In the genomic region with DNA sequence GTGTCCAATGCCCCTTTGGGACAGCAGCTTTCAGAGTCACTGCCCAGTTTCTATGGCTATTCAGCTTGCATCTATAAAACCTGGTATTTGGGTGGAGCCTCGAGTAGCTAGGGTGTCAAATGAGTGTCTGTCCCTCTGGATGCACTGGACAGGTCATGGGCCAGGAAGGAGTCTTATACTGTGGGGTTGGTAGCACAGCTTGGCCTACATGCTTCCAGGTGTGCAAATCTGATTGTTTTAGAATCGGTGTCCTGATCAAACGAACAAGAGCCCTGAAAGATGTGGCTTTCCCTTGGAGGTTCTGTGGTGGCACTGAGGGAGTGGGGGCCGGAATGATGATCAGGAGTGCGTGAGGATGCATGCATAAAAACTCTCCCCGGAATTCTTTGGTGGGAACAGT, we compare ENCODE assay signal across 32 mouse cellular contexts. TPM values are rescaled to one million over a fixed set of nuclear protein-coding genes. Genes with fewer than 3 reads are reported as not detected.
"Had no signal": no experiment of that assay in that cellular context is flagged by ENCODE, and none has a peak within 500 bp of the region (broad histone marks: within the 10 kb centered on the region; RNA-seq: fewer than 3 reads in every experiment).

No protein-coding gene starts in this region.

- H3K9ac ChIP-seq: limb, embryonic 12.5 days; limb, embryonic 13.5 days; limb, embryonic 15.5 days; liver, embryonic 13.5 days; liver, embryonic 14.5 days; liver, embryonic 15.5 days; liver, postnatal 0 days; lung, embryonic 14.5 days; lung, embryonic 15.5 days; midbrain, embryonic 12.5 days; midbrain, embryonic 13.5 days; midbrain, embryonic 15.5 days; neural tube, embryonic 12.5 days; neural tube, embryonic 13.5 days had no signal

- H3K4me2 ChIP-seq: limb, embryonic 12.5 days; limb, embryonic 13.5 days; limb, embryonic 15.5 days; liver, embryonic 13.5 days; liver, embryonic 15.5 days; lung, embryonic 14.5 days; lung, embryonic 15.5 days; midbrain, embryonic 11.5 days; midbrain, embryonic 12.5 days; midbrain, embryonic 13.5 days; midbrain, embryonic 15.5 days; neural tube, embryonic 12.5 days; neural tube, embryonic 13.5 days had no signal

- H3K9me3 ChIP-seq: limb, embryonic 10.5 days; limb, embryonic 15.5 days; liver, embryonic 13.5 days; liver, embryonic 15.5 days; lung, embryonic 15.5 days; midbrain, embryonic 13.5 days; midbrain, embryonic 15.5 days had no signal

- H3K4me1 ChIP-seq: limb, embryonic 10.5 days; limb, embryonic 12.5 days; limb, embryonic 13.5 days; limb, embryonic 15.5 days; liver, embryonic 13.5 days; liver, embryonic 15.5 days; lung, embryonic 15.5 days; megakaryocyte, embryonic 14.5 days; midbrain, embryonic 12.5 days; midbrain, embryonic 13.5 days; midbrain, embryonic 15.5 days; neural tube, embryonic 12.5 days; neural tube, embryonic 13.5 days had no signal

- H3K4me3 ChIP-seq: limb, embryonic 10.5 days; limb, embryonic 12.5 days; limb, embryonic 13.5 days; limb, embryonic 15.5 days; liver, embryonic 13.5 days; liver, embryonic 15.5 days; lung, embryonic 15.5 days; megakaryocyte, embryonic 14.5 days; midbrain, embryonic 10.5 days; midbrain, embryonic 12.5 days; midbrain, embryonic 13.5 days; midbrain, embryonic 15.5 days; myocyte; neural tube, embryonic 12.5 days; neural tube, embryonic 13.5 days had no signal

- DNase-seq: left cerebral cortex, postnatal 4 days; liver; liver, embryonic 13.5 days; liver, postnatal 0 days; lung, adult 18-20 months; lung, adult 2 months; lung, embryonic 14.5 days; lung, postnatal 10 days; lung, postnatal 14 days; lung, postnatal 36 days; lung, postnatal 4 days; midbrain, embryonic 14.5 days had no signal

- H3K27ac ChIP-seq: limb, embryonic 10.5 days; limb, embryonic 12.5 days; limb, embryonic 13.5 days; limb, embryonic 15.5 days; liver, embryonic 13.5 days; liver, embryonic 14.5 days; liver, embryonic 15.5 days; lung, embryonic 15.5 days; macrophage; midbrain, embryonic 10.5 days; midbrain, embryonic 12.5 days; midbrain, embryonic 13.5 days; midbrain, embryonic 15.5 days; neural tube, embryonic 12.5 days; neural tube, embryonic 13.5 days had no signal

- ATAC-seq: liver, postnatal 0 days; lung, postnatal 0 days; midbrain, embryonic 13.5 days; midbrain, embryonic 15.5 days; midbrain, embryonic 16.5 days had no signal

- H3K27me3 ChIP-seq: limb, embryonic 12.5 days; limb, embryonic 13.5 days; limb, embryonic 15.5 days; liver, embryonic 13.5 days; liver, embryonic 15.5 days; lung, embryonic 15.5 days; midbrain, embryonic 12.5 days; midbrain, embryonic 13.5 days; midbrain, embryonic 15.5 days; neural tube, embryonic 12.5 days; neural tube, embryonic 13.5 days had no signal

- H3K36me3 ChIP-seq: limb, embryonic 10.5 days; limb, embryonic 12.5 days; limb, embryonic 13.5 days; limb, embryonic 15.5 days; liver, embryonic 13.5 days; liver, embryonic 15.5 days; lung, embryonic 15.5 days; midbrain, embryonic 10.5 days; midbrain, embryonic 12.5 days; midbrain, embryonic 13.5 days; midbrain, embryonic 15.5 days; neural tube, embryonic 12.5 days; neural tube, embryonic 13.5 days had no signal

RNA-seq across cellular contexts. Expression of a gene that starts 25.4 kb away (rescaled TPM):
- total RNA-seq: monocyte, adult 5-6 weeks had no signal
